Mouse (Mus musculus) cortical plate, adult 2 months (tissue): ENCODE measurements around the gene Camta1.

Experiments used
- CTCF ChIP-seq: fragments of 200-500 bp; IDR thresholded peaks from 2 replicates; pipeline ENCODE4 v1.5.1; 2011; ENCODE audit warnings: mild to moderate bottlenecking, control low read depth, low read length; ENCODE audit not compliant: insufficient read depth; ENCODE audit errors: extremely low read depth
- POLR2A ChIP-seq: fragments of 200-500 bp; IDR thresholded peaks from 2 replicates; pipeline ENCODE4 v1.6.1; 2011; ENCODE audit warnings: mild to moderate bottlenecking, low read length, control low read depth; ENCODE audit not compliant: insufficient read depth; ENCODE audit errors: extremely low read depth

DNA sequence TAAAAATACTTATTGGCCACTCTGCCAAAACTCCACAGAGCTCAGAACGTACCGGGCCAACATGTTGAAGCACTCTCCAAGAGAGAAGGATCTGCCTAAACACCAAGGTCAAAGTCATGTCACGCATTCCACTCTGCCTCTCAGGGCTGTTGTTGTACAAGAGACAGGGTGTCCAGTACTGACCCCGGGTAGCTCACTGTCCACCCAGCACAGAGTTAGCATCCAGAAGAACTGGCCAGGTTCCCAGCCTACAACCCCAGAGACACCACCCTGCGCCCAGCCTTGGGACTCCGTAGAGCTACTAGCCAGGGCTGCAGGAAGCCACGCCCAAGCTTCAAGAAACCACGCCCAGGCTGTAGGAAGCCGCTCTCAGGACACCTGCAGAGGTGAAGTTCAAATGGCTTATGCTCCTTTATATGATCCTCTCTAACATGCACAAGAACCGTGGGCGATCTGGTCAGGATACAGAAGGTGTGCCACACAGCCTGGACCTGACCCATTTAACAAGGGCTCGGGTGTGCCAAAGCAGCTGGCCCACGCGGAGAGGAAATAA, 41.1 kb upstream of the Camta1 start:
- TF ChIP-seq CTCF, result no peak
- no peak for TF ChIP-seq POLR2A
